Mouse (Mus musculus): ENCODE results near the gene Zfp874b. TPM values are rescaled to one million over a fixed set of nuclear protein-coding genes. Genes with fewer than 3 reads are reported as not detected.

Zfp874b gene
- 1.9 and 2.4 TPM in 2 replicates for polyA plus RNA-seq (2015; fragmentation: Nextera tagmentation; extraction: Ambion mirVana)

DNA sequence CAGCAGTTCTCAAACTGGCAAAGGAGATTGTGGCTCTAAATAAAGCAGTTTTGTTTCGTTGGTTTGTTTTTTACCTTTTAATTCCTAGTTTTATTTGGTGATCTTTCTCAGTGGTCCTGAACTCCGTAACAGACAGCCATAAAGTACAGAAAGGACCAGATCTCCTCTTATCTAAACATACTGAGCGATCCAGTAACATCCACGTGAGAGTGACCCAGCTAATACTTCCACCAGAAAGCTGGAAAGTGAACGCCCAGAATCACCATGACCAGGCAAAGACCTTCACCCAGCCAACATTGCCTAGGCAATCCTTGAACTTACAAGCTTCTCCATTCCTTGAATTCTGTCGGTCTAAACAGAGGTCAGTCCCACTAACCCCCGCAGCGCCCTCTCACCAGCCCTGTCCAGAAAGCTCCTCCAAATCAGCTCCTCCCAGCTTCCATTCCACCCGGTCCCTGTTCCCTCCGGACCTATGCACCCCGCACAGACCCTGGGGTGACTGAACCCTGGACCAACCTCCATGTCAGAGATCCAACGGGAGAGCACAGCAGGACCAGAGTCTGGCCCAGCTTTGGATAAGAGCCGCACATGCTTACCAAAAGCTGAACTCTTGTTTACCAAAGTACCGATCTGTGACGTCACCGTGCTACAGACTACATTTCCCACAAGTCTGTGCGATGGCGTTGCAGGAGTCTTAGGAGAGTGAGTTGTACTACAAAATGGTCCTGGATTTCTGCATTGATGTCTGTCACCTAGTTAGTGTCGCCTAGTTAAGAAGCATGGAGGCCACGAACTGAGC, at the start of gene Zfp874b:
Gene Zfp874b, minus strand, starts transcription at position 634 of the 799 bp plus-strand sequence.
- 2% methylated on average over 20 of the region's 20 CpGs for WGBS
- H3K4me3 ChIP-seq (ENCODE audit: low read depth, low read length): peak within 1 kb of the TSS; percentile 59
- H3K36me3 ChIP-seq (ENCODE audit: control insufficient read depth, insufficient read depth, low read length): no peaks in the 10 kb centered on the region
- no peak within 1 kb of the TSS; the same call in 1 of the 2 replicates for H3K27ac ChIP-seq (replicated peaks)
- peak within 1 kb of the TSS; percentile 52 for H3K4me2 ChIP-seq (replicated peaks; ENCODE audit: low read depth)
- TF ChIP-seq EP300 (optimal IDR thresholded peaks at IDR 0.05): no peak
- TF ChIP-seq CTCF (IDR thresholded peaks at IDR 0.05; ENCODE audit: low read depth): no peak
- ATAC-seq (ENCODE audit: low FRiP score, low TSS enrichment): peak; percentile 96
- H3K9ac ChIP-seq (ENCODE audit: low read length): peak within 1 kb of the TSS; percentile 56
- no peaks in the 10 kb centered on the region for H3K9me3 ChIP-seq (ENCODE audit: control insufficient read depth, low read length)
- DNase-seq (ENCODE audit: low spot score): peak; percentile 87
- H3K27me3 ChIP-seq (ENCODE audit: control insufficient read depth, insufficient read depth, low read length): no peaks in the 10 kb centered on the region
- H3K4me1 ChIP-seq (replicated peaks; ENCODE audit: control insufficient read depth, insufficient read depth): no peaks in the 10 kb centered on the region

DNA sequence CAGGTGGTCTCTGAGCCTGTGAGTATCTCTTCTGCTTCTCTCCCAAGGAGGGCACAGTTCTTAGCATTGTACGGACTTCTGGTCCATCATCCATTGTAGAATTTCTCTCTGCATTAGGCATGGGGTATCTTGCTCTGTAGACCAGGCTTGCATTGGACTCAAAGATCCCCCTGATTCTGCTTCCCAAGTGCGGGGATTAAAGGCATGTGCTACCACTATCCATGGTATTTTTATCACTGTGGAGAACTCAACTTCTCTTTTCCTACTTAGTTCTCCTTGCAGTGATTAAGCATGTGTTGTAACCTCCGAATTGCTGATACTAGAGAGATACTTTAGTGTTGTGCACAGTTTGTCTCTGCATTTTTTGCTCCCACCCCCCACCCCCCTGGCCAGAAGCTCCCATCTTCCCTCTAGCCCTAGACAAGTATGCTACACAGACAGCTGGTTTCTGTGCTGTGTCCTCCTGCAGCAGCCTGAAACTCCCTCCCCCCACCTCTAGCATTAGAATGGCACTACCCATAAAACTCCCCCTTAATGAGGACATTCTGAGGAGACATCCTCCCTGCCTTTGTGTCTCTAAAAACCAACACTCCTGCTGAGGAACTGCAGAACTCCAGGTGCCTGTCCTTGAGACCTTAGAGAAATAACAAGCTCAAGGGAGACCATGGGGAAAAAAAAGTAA, 43.1 kb upstream of the Zfp874b start:
- H3K27me3 ChIP-seq (ENCODE audit: control insufficient read depth, insufficient read depth, low read length): no peaks in the 10 kb centered on the region
- no peak for ATAC-seq (ENCODE audit: low FRiP score, low TSS enrichment)

GRCm38 (mm10) chr13:67525753-67526410, 41.8 kb upstream of the Zfp874b start, which contains the start of the genes Gm26965 and Zfp87:
Gm26965 (minus strand) TSS chr13:67526151.
Zfp87 (minus strand) TSS chr13:67526177.
- WGBS: 0% methylated on average over 27 of the region's 27 CpGs
- Histone ChIP-seq H3K9ac (ENCODE audit: low read length) (peak within 1 kb of the TSS; percentile 80), H3K4me1 (replicated peaks; ENCODE audit: control insufficient read depth, insufficient read depth) (no peaks in the 10 kb centered on the region; the same call in 1 of the 2 replicates), H3K4me3 (ENCODE audit: low read depth, low read length) (peak within 1 kb of the TSS; percentile 87), H3K27ac (replicated peaks) (peak within 1 kb of the TSS; percentile 70), H3K4me2 (replicated peaks; ENCODE audit: low read depth) (peak within 1 kb of the TSS; percentile 88), H3K27me3 (ENCODE audit: control insufficient read depth, insufficient read depth, low read length) (no peaks in the 10 kb centered on the region), H3K9me3 (ENCODE audit: control insufficient read depth, low read length) (no peaks in the 10 kb centered on the region), H3K36me3 (ENCODE audit: control insufficient read depth, insufficient read depth, low read length) (no peaks in the 10 kb centered on the region)
- ATAC-seq (ENCODE audit: low FRiP score, low TSS enrichment) (peak; percentile 99), DNase-seq (ENCODE audit: low spot score) (peak; percentile 94)
- no peak for TF ChIP-seq EP300 (optimal IDR thresholded peaks at IDR 0.05)
- peak; percentile 16; the same call in 1 of the 2 replicates for TF ChIP-seq CTCF (IDR thresholded peaks at IDR 0.05; ENCODE audit: low read depth)

More for the DNA sequence above, 43.1 kb upstream of the Zfp874b start:
- no peak overlapping the region for H3K27ac ChIP-seq (replicated peaks)
- TF ChIP-seq EP300 (optimal IDR thresholded peaks at IDR 0.05): no peak
- TF ChIP-seq CTCF (IDR thresholded peaks at IDR 0.05; ENCODE audit: low read depth): no peak
- H3K4me1 ChIP-seq (replicated peaks; ENCODE audit: control insufficient read depth, insufficient read depth): no peaks in the 10 kb centered on the region; the same call in 1 of the 2 replicates
- no peaks in the 10 kb centered on the region for H3K9me3 ChIP-seq (ENCODE audit: control insufficient read depth, low read length)
- no peak for DNase-seq (ENCODE audit: low spot score)
- no peak overlapping the region for H3K4me2 ChIP-seq (replicated peaks; ENCODE audit: low read depth)
- 74% methylated on average over 3 of the region's 3 CpGs for WGBS
- no peak overlapping the region for H3K4me3 ChIP-seq (ENCODE audit: low read depth, low read length)
- H3K9ac ChIP-seq (ENCODE audit: low read length): no peak overlapping the region
- no peaks in the 10 kb centered on the region for H3K36me3 ChIP-seq (ENCODE audit: control insufficient read depth, insufficient read depth, low read length)

DNA sequence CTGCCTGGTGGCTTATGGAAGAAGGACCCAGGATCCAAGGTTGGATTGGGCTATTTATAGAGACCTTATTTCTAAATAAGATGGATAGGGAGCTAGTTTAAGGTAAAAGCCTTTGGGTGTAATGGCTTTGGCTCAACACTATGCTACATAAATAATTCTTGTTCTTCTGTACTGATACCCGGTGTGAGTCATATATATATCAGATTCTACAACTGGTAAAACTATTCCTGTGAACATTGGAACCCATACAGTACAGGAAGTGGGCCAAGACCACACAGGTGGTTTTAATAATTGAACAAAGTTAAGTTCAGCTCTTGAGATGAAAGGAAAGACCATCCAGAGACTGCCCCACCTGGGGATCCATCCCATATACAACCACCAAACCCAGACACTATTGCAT, 16.9 kb upstream of the Zfp874b start:
- no peak overlapping the region for H3K4me3 ChIP-seq (ENCODE audit: low read depth, low read length)

GRCm38 (mm10) chr13:67500084-67500719, 16.1 kb upstream of the Zfp874b start, which contains the start of gene Zfp58:
Zfp58 (minus strand) TSS chr13:67500555.
- H3K27me3 ChIP-seq (ENCODE audit: control insufficient read depth, insufficient read depth, low read length): no peaks in the 10 kb centered on the region
- H3K36me3 ChIP-seq (ENCODE audit: control insufficient read depth, insufficient read depth, low read length): no peaks in the 10 kb centered on the region
- ATAC-seq (ENCODE audit: low FRiP score, low TSS enrichment) (peak; percentile 96), DNase-seq (ENCODE audit: low spot score) (peak; percentile 86)
- H3K4me3 ChIP-seq (ENCODE audit: low read depth, low read length): peak within 1 kb of the TSS; percentile 78
- no peaks in the 10 kb centered on the region for H3K4me1 ChIP-seq (replicated peaks; ENCODE audit: control insufficient read depth, insufficient read depth)
- peak within 1 kb of the TSS; percentile 85 for H3K4me2 ChIP-seq (replicated peaks; ENCODE audit: low read depth)
- peak within 1 kb of the TSS; percentile 66 for H3K9ac ChIP-seq (ENCODE audit: low read length)
- H3K9me3 ChIP-seq (ENCODE audit: control insufficient read depth, low read length): no peaks in the 10 kb centered on the region
- TF ChIP-seq CTCF (IDR thresholded peaks at IDR 0.05; ENCODE audit: low read depth) (no peak), EP300 (optimal IDR thresholded peaks at IDR 0.05) (no peak)
- WGBS: under 1% methylated on average over 22 of the region's 22 CpGs
- peak within 1 kb of the TSS; percentile 65 for H3K27ac ChIP-seq (replicated peaks)

More for the DNA sequence above, 16.9 kb upstream of the Zfp874b start:
- Histone ChIP-seq H3K36me3 (ENCODE audit: control insufficient read depth, insufficient read depth, low read length) (no peaks in the 10 kb centered on the region), H3K27me3 (ENCODE audit: control insufficient read depth, insufficient read depth, low read length) (no peaks in the 10 kb centered on the region), H3K4me1 (replicated peaks; ENCODE audit: control insufficient read depth, insufficient read depth) (no peaks in the 10 kb centered on the region), H3K9ac (ENCODE audit: low read length) (no peak overlapping the region), H3K9me3 (ENCODE audit: control insufficient read depth, low read length) (no peaks in the 10 kb centered on the region), H3K27ac (replicated peaks) (no peak overlapping the region), H3K4me2 (replicated peaks; ENCODE audit: low read depth) (no peak overlapping the region)
- DNase-seq (ENCODE audit: low spot score) (no peak), ATAC-seq (ENCODE audit: low FRiP score, low TSS enrichment) (no peak)
- WGBS: 74% methylated on average over 1 of the region's 1 CpGs
- TF ChIP-seq CTCF (IDR thresholded peaks at IDR 0.05; ENCODE audit: low read depth) (no peak), EP300 (optimal IDR thresholded peaks at IDR 0.05) (no peak)

All from stomach, postnatal 0 days (tissue).